8 mouse cellular contexts compared by ENCODE assay signal in the genomic region with DNA sequence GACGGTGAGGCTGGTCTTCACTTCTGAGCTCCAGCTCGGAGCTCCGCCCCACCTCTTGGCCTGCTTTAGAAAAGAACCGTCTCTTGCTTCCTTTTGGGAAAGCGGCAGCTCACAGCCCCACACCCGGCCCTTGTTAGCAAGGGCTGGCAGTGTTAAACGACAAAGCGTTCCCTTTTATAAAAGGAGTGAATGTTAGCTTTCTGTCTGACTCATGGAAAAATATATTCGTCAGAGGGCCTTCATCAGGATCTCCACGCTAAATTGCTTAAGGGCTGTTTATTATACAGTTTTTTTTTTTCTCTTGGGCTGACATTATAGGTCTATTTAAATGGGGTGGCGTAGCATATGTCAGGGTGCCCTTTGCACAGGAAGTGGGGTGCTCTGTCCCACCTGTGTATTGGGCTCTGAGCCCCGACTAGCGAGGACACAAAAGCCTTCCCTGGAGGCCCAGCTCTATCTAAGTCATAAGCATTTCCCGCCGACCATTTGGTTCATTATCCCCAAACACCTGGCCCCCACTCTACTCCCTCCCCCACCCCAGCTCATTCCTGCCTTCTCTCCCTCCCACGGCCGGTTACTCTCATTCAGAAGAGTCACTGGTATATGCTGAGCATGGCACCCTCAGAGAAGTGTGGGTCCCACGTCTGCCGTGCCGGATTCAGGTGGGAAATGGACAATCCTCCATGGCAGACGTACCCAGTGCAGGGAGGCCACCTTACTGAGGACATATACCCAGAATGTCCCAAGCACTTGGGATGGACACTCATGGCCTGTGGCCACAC. TPM values are rescaled to one million over a fixed set of nuclear protein-coding genes. Genes with fewer than 3 reads are reported as not detected.
A peak's percentile ranks its signal among the peaks of the same experiment; 100 is the strongest.
DNase-seq lines count a peak whose midpoint lies in the region; ATAC-seq lines count a peak whose summit lies in the region.

No protein-coding gene starts in this region.

- intact Hi-C loops in heart, postnatal 36 days (cut with DNase I) = loop anchor here (5.0 kb wide), 1 partner anchor 41 kb away; no protein-coding TSS in a partner anchor

- ATAC-seq in hindbrain, embryonic 16.5 days = no peak
- ATAC-seq in cerebellum, adult (ENCODE audit: insufficient number of reproducible peaks, low FRiP score, low TSS enrichment) = no peak

- no peaks in the 10 kb centered on the region for H3K27me3 ChIP-seq in hindbrain, embryonic 16.5 days (replicated peaks; ENCODE audit: control insufficient read depth, insufficient read depth, low read length)

- no peaks in the 10 kb centered on the region for H3K36me3 ChIP-seq in hindbrain, embryonic 16.5 days (ENCODE audit: control insufficient read depth, insufficient read depth, low read length)

- H3K4me1 ChIP-seq in hindbrain, embryonic 16.5 days (ENCODE audit: control insufficient read depth, insufficient read depth, low read depth, low read length) = peaks cover 7% of the 10 kb centered on the region

- no peak overlapping the region for H3K4me3 ChIP-seq in hindbrain, embryonic 16.5 days (ENCODE audit: low read length)

- 47% methylated on average over 21 of the region's 21 CpGs for WGBS in hindbrain, embryonic 16.5 days

- H3K9ac ChIP-seq in hindbrain, embryonic 16.5 days (ENCODE audit: low read depth, low read length) = peak overlapping the region; percentile 41; the same call in 1 of the 2 replicates

- no peaks in the 10 kb centered on the region for H3K9me3 ChIP-seq in hindbrain, embryonic 16.5 days (ENCODE audit: control insufficient read depth, low read length)

- H3K27ac ChIP-seq in hindbrain, embryonic 16.5 days (ENCODE audit: low read depth, low read length) = peak overlapping the region; percentile 72

- H3K4me2 ChIP-seq in hindbrain, embryonic 16.5 days (ENCODE audit: low read length) = no peak overlapping the region

- DNase-seq in heart, adult 18-20 months = peak; percentile 43 to 57
- DNase-seq in heart, postnatal 36 days = no peak
- peak; percentile 33 for DNase-seq in thymus, postnatal 0 days (ENCODE audit: low spot score)
- no peak for DNase-seq in thymus, postnatal 10 days (ENCODE audit: low spot score in 2 of 2)
- no peak for DNase-seq in cerebellum, adult 9-10 months
- no peak for DNase-seq in urinary bladder, postnatal 10 days (ENCODE audit: low spot score)

RNA-seq across cellular contexts. Expression of gene Cd9, which starts 26.2 kb away (rescaled TPM):
- total RNA-seq in heart, adult 18-20 months (2021) = 10 to 100 TPM; 49.9 to 50.4 TPM
- 10 to 100 TPM; 54.7 to 59.2 TPM for total RNA-seq in heart, postnatal 36 days (2021)
- polyA plus RNA-seq in thymus, postnatal 0 days (2015; fragmentation: Nextera tagmentation; extraction: Ambion mirVana) = 85.6 and 85.9 TPM in 2 replicates
- polyA plus RNA-seq in hindbrain, embryonic 16.5 days (2015; fragmentation: Nextera tagmentation; extraction: Ambion mirVana) = 127 and 137 TPM in 2 replicates

Comparison
In these comparisons a context has a peak if more than half of its experiments do, and no peak if none do; other contexts are left out.
1. DNase-seq: peak in heart, adult 18-20 months (2 of 2) and thymus, postnatal 0 days (single experiment); none in heart, postnatal 36 days (0 of 2), thymus, postnatal 10 days (0 of 2), cerebellum, adult 9-10 months (single experiment) and urinary bladder, postnatal 10 days (single experiment).